Mouse (Mus musculus): ENCODE data around the gene Plekhh1.

- no peak for TF ChIP-seq HCFC1 (IDR thresholded peaks at IDR 0.05; ENCODE audit: low read depth, low read length)
- no peak; the same call in 1 of the 2 replicates for TF ChIP-seq CHD2 (IDR thresholded peaks at IDR 0.05; ENCODE audit: low read length)
- no peak for TF ChIP-seq BHLHE40 (IDR thresholded peaks at IDR 0.05; ENCODE audit: low read depth, low read length)
- no peak for TF ChIP-seq ETS1 (conservative IDR thresholded peaks at IDR 0.05; ENCODE audit: low read depth, low read length)
- peak; percentile 33; the same call in 1 of the 2 replicates for TF ChIP-seq POLR2A (IDR thresholded peaks at IDR 0.05; ENCODE audit: low read depth, low read length)
These were observed 32.0 kb downstream of the Plekhh1 start for GRCm38 (mm10) chr12:79060766-79061652.
